Mouse (Mus musculus): ENCODE results near the gene Cyb561d2. TPM values are rescaled to one million over a fixed set of nuclear protein-coding genes. Genes with fewer than 3 reads are reported as not detected.

Cyb561d2 gene
- polyA plus RNA-seq, 1 experiment = 27.0 TPM

Other genes starting within 250 kb of the Cyb561d2 start
- gene Cish, start 246.2 kb downstream of the Cyb561d2 start, polyA plus RNA-seq (2012; rRNA removed) = 5.3 and 7.1 TPM in 2 replicates
- gene Hemk1, start 203.8 kb downstream of the Cyb561d2 start, polyA plus RNA-seq (2012; rRNA removed) = 31.9 and 39.1 TPM in 2 replicates
- 26.2 and 26.8 TPM in 2 replicates for gene 6430571L13Rik, start 201.6 kb downstream of the Cyb561d2 start, polyA plus RNA-seq (2012; rRNA removed)
- gene Cacna2d2, start 142.6 kb downstream of the Cyb561d2 start, polyA plus RNA-seq (2012; rRNA removed) = 33.1 and 35.7 TPM in 2 replicates
- 29.7 and 32.1 TPM in 2 replicates for gene Tmem115, start 8.2 kb downstream of the Cyb561d2 start, polyA plus RNA-seq (2012; rRNA removed)
- 65.1 and 65.7 TPM in 2 replicates for gene Nprl2, start within 50 bp of the Cyb561d2 start, polyA plus RNA-seq (2012; rRNA removed)
- 6.1 and 7.8 TPM in 2 replicates for gene Zmynd10, start 5.1 kb upstream of the Cyb561d2 start, polyA plus RNA-seq (2012; rRNA removed)
- gene Rassf1, start 9.4 kb upstream of the Cyb561d2 start, polyA plus RNA-seq (2012; rRNA removed) = 25.0 and 25.2 TPM in 2 replicates
- gene Tusc2, start 21.1 kb upstream of the Cyb561d2 start, polyA plus RNA-seq (2012; rRNA removed) = 120 and 133 TPM in 2 replicates
- gene Hyal2, start 25.8 kb upstream of the Cyb561d2 start, polyA plus RNA-seq (2012; rRNA removed) = 11.1 and 12.1 TPM in 2 replicates
- 5.0 and 5.5 TPM in 2 replicates for gene Hyal1, start 34.7 kb upstream of the Cyb561d2 start, polyA plus RNA-seq (2012; rRNA removed)
- gene Naa80, start 36.7 kb upstream of the Cyb561d2 start, polyA plus RNA-seq (2012; rRNA removed) = 15.9 and 18.3 TPM in 2 replicates
- 0.69 and 0.74 TPM in 2 replicates for gene Hyal3, start 38.6 kb upstream of the Cyb561d2 start, polyA plus RNA-seq (2012; rRNA removed)
- 17.5 and 18.8 TPM in 2 replicates for gene Ifrd2, start 45.4 kb upstream of the Cyb561d2 start, polyA plus RNA-seq (2012; rRNA removed)
- gene Sema3b, start 67.0 kb upstream of the Cyb561d2 start, polyA plus RNA-seq (2012; rRNA removed) = 2.1 and 3.4 TPM in 2 replicates
- gene Gnai2, start 93.2 kb upstream of the Cyb561d2 start, polyA plus RNA-seq (2012; rRNA removed) = 334 and 351 TPM in 2 replicates
- gene Slc38a3, start 127.3 kb upstream of the Cyb561d2 start, polyA plus RNA-seq (2012; rRNA removed) = 256 and 260 TPM in 2 replicates
- 0.15 and 0.28 TPM in 2 replicates for gene Gnat1, start 137.5 kb upstream of the Cyb561d2 start, polyA plus RNA-seq (2012; rRNA removed)
- 21.2 and 22.3 TPM in 2 replicates for gene Sema3f, start 168.3 kb upstream of the Cyb561d2 start, polyA plus RNA-seq (2012; rRNA removed)
- gene Rbm5, start 228.8 kb upstream of the Cyb561d2 start, polyA plus RNA-seq (2012; rRNA removed) = 152 and 180 TPM in 2 replicates

Measured in frontal cortex, adult 2 months (tissue).